Mouse (Mus musculus): ENCODE data around the gene Bach2.

DNA sequence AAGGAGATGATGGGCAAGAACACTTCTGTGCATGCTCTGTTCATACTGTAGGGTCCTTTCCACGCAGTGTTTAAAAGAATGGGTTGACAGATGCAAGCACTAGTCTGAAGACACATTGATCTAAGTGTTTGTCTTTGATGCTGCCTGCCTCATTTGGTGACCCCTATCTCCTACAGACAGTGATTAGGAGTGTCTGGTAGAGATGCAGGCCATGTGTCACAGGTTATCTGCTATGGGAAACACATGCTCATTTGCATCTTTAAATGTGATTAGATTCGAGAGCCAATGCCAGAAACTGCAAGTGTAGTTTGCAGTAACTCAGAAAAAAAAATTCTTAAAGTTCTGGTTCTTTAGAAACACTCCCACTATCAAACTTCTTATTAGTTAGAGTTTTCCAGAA is 32.8 kb upstream of the Bach2 start:
- TF ChIP-seq CTCF (IDR thresholded peaks at IDR 0.05; ENCODE audit: control insufficient read depth, insufficient read depth, low read length) = no peak
- no peak for TF ChIP-seq POLR2A (IDR thresholded peaks at IDR 0.05; ENCODE audit: borderline replicate concordance, control insufficient read depth, low read depth, low read length)
